Mouse (Mus musculus) lung, postnatal 0 days (tissue): ENCODE measurements around the gene Teddm3. TPM values are rescaled to one million over a fixed set of nuclear protein-coding genes. Genes with fewer than 3 reads are reported as not detected.
"Not testable (repeated sequence)": the region's sequence is repeated elsewhere in the genome, so short reads cannot be mapped to it uniquely, and the experiment has no call there.

Experiments
- ATAC-seq: fragments of 200-750 bp; cut with Nextera tagmentation; 2 replicates; pipeline ENCODE4 v1.8.0; 2017; ENCODE audit warnings: moderate library complexity
- DNase-seq: peaks from one replicate; pipeline ENCODE4 v3.0.0-alpha.2; 2016; ENCODE audit warnings: low spot score
- H3K27ac ChIP-seq: fragments of 300-500 bp; sonication (generic); 2 replicates; pipeline ENCODE4 v1.5.1; 2014; ENCODE audit warnings: antibody characterized with exemption, mild to moderate bottlenecking, low read length, mixed read lengths
- H3K27me3 ChIP-seq: fragments of 300-500 bp; sonication (generic); replicated peaks from 2 replicates; pipeline ENCODE4 v1.6.1; 2014; ENCODE audit warnings: low read length, mixed read lengths; ENCODE audit not compliant: insufficient read depth
- H3K36me3 ChIP-seq: fragments of 300-500 bp; sonication (generic); 2 replicates; pipeline ENCODE4 v1.6.1; 2014; ENCODE audit warnings: low read length, mixed read lengths; ENCODE audit not compliant: insufficient read depth
- H3K4me1 ChIP-seq: fragments of 300-500 bp; sonication (generic); 2 replicates; pipeline ENCODE4 v1.6.1; 2014; ENCODE audit warnings: antibody characterized with exemption, low read depth, low read length, mixed read lengths; ENCODE audit not compliant: insufficient read depth
- H3K4me2 ChIP-seq: fragments of 300-500 bp; sonication (generic); replicated peaks from 2 replicates; pipeline ENCODE4 v1.6.1; 2014; ENCODE audit warnings: low read depth, mild to moderate bottlenecking, low read length, moderate library complexity, mixed read lengths
- H3K4me3 ChIP-seq: fragments of 300-500 bp; sonication (generic); 2 replicates; pipeline ENCODE4 v1.5.1; 2014; ENCODE audit warnings: low read depth, low read length
- H3K9ac ChIP-seq: fragments of 300-500 bp; sonication (generic); replicated peaks from 2 replicates; pipeline ENCODE4 v1.6.1; 2014; ENCODE audit warnings: low read depth, mild to moderate bottlenecking
- H3K9me3 ChIP-seq: fragments of 300-500 bp; sonication (generic); 2 replicates; pipeline ENCODE4 v1.6.1; 2016; ENCODE audit warnings: low read length, mixed read lengths
- CTCF ChIP-seq: IDR thresholded peaks from 2 replicates; pipeline ENCODE4 v1.5.1; 2016; ENCODE audit warnings: antibody characterized with exemption, mild to moderate bottlenecking
- EP300 ChIP-seq: IDR thresholded peaks from 2 replicates; pipeline ENCODE4 v1.6.1; 2016; ENCODE audit warnings: antibody characterized with exemption, mild to moderate bottlenecking, control low read depth
- WGBS: fragments of 180-500 bp; shearing (Covaris S2); extraction: QIAGEN DNeasy Blood & Tissue Kit; methylation state at CpG from one replicate; pipeline ENCODE4 v1.1.7; 2014; 5-methylcytosine and 5-hydroxymethylcytosine counted together
- polyA plus RNA-seq: library from polyadenylated mRNA; unstranded; fragments of >200 nt; fragmentation: Nextera tagmentation; extraction: Ambion mirVana; gene quantifications from 2 replicates; pipeline ENCODE4 v1.2.1, GENCODE M21; 2015

The Teddm3 gene
- polyA plus RNA-seq, 1 experiment from 2014 or later = not detected

- ATAC-seq (no peak), DNase-seq (peak; percentile 20)
- no peaks in the 10 kb centered on the region for H3K27me3 ChIP-seq
- no peaks in the 10 kb centered on the region for H3K9me3 ChIP-seq
- no peak overlapping the region for H3K4me3 ChIP-seq
- H3K9ac ChIP-seq = no peak overlapping the region
- no peaks in the 10 kb centered on the region for H3K36me3 ChIP-seq
- no peak overlapping the region for H3K27ac ChIP-seq
- no peak overlapping the region for H3K4me2 ChIP-seq
- H3K4me1 ChIP-seq = no peaks in the 10 kb centered on the region
- TF ChIP-seq CTCF = no peak
- TF ChIP-seq EP300 = no peak
- WGBS = 61% methylated on average over 4 of the region's 4 CpGs
These were observed 2.0 kb downstream of the Teddm3 start for GRCm38 (mm10) chr16:21151564-21152361.

DNA sequence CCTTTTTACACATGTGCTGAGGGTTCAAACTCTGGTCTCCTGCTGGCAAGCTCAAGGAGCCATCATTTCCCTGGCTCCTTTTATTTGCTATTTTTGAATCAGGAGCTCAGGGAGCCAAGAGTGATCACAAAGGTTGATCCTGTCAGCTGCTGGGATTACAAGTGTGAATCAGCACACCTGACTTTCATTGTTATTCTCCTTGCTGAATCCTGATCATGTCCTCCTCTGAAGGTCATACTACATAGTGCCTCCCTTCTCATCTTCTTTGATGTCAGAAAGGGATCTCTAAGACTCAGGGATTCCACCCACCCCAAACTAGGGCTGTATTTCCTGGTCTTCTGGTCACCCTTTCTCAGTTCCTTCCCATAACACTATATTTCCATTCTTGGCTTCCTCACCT lies 3.9 kb downstream of the Teddm3 start:
- no peaks in the 10 kb centered on the region for H3K4me1 ChIP-seq
- no peak overlapping the region for H3K9ac ChIP-seq
- DNase-seq (no peak), ATAC-seq (no peak)
- no peaks in the 10 kb centered on the region for H3K27me3 ChIP-seq
- H3K36me3 ChIP-seq = no peaks in the 10 kb centered on the region
- no peak overlapping the region for H3K4me3 ChIP-seq
- no peaks in the 10 kb centered on the region for H3K9me3 ChIP-seq
- H3K27ac ChIP-seq = no peak overlapping the region
- TF ChIP-seq EP300 (no peak), CTCF (no peak)
- no peak overlapping the region for H3K4me2 ChIP-seq

DNA sequence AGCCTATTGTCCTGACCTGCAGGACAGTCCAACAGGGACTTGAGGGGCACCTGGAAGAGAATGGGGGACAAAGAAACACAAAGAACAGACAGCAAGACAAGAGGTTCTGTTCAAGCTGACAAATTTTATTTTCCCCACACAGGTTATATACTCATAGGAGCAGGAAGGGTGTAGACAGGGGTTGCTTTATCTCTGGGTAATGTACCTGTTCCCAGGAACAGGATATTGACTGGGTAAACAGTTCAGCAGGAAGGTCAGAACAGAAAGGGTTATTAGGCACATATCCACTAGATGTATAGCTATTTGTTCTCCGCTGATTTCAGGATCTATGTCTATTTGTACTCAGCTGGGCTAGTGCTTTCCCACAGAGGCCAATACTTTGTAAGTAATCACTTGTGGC lies 5.3 kb downstream of the Teddm3 start:
- WGBS = 59% methylated on average over 1 of the region's 1 CpGs
- H3K9ac ChIP-seq, H3K27me3 ChIP-seq, H3K36me3 ChIP-seq, ATAC-seq, DNase-seq, H3K4me3 ChIP-seq, H3K9me3 ChIP-seq, H3K4me1 ChIP-seq, H3K4me2 ChIP-seq, H3K27ac ChIP-seq: not testable (repeated sequence)

DNA sequence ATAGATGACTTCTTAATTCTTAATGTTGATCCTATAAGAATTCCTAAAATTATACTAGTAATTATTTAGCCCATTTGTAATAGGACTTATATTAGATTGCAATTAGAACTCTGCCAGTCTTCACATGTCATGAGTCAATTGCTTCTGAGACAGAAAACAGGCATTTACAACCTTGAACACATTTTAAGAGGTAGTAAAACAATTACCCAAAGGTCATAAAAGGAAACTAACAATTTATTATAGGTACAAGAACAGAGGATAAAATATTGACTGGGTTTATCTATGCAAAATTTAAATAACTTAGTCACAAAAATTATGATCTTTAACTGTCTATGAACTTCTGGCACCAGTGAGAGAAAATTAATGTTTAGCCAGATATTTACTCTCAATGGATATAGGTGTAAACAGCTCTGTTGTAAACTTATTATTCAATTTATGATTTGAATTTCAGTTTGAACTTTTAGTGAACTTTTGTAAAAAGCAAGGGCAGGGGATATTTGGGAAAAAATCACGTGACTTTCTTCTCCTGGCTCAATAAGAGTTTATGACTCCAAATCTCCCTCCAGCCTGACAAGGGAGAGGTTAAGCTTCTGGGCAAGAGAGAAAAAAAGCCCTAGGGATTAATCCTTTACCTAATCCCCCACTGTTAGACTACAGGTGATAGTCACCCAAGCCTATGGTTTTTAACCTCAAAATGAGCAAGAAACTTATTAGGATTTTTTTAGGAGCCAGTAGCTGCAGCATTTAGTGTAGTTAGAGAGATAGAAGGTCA lies 17.3 kb downstream of the Teddm3 start:
- H3K4me1 ChIP-seq = no peaks in the 10 kb centered on the region
- H3K27ac ChIP-seq = no peak overlapping the region
- ATAC-seq (no peak), DNase-seq (no peak)
- 21% methylated on average over 1 of the region's 1 CpGs for WGBS
- no peak overlapping the region for H3K4me2 ChIP-seq
- no peaks in the 10 kb centered on the region for H3K27me3 ChIP-seq
- H3K9ac ChIP-seq = no peak overlapping the region
- H3K9me3 ChIP-seq = no peaks in the 10 kb centered on the region
- TF ChIP-seq EP300 (no peak), CTCF (no peak)
- H3K36me3 ChIP-seq = no peaks in the 10 kb centered on the region
- no peak overlapping the region for H3K4me3 ChIP-seq

DNA sequence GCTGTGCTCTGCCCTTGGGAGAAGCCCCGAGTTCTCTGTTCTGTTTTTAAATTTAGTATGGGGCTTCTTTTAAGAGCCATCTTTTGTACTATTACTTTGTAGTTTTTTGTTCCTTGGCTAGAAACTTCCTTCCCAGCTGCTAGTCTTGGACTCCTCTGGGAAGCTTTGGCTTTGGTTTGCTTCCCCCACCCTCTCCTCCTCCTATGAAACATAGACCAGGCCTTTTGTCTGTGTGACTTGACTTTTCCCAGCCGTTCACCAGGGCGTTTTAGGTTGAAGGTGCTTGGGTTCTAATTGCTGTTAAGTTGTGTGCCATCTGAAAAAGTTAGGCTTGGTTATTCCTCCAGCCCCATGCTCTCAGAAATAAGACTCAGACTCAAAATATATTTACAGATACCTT lies 26.1 kb downstream of the Teddm3 start:
- H3K4me1 ChIP-seq, H3K4me3 ChIP-seq, H3K4me2 ChIP-seq, H3K9ac ChIP-seq, ATAC-seq, H3K9me3 ChIP-seq, H3K27ac ChIP-seq, H3K27me3 ChIP-seq, DNase-seq, H3K36me3 ChIP-seq: not testable (repeated sequence)
- WGBS = 74% methylated on average over 3 of the region's 3 CpGs

DNA sequence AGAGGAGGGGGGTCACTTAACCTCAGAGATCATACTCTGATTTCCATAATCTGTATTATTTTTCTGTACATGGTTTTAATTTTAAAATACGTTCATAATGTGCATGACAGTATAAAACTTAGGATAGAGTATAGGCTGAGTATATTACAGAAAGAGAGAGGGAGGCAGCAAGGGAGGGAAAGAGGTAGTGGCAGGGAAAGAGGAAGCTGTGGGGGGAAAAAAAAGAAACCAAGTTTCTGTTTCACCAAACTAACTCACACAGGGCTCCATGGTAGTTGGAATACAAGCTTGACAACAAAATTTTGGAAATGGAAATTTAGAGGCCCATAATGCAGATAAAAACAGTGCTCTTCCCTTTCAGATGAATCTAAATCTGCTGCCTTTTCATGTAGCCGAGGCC lies 31.0 kb downstream of the Teddm3 start:
- H3K27ac ChIP-seq, H3K9me3 ChIP-seq, H3K27me3 ChIP-seq, H3K36me3 ChIP-seq, ATAC-seq, H3K9ac ChIP-seq, H3K4me3 ChIP-seq, H3K4me1 ChIP-seq, H3K4me2 ChIP-seq, DNase-seq: not testable (repeated sequence)
- 77% methylated on average over 2 of the region's 2 CpGs for WGBS
